26 mouse cellular contexts compared by ENCODE assay signal in genomic region chr15:61563347-61563746, GRCm38 (mm10).
DNase-seq lines count a peak whose midpoint lies in the region; ATAC-seq lines count a peak whose summit lies in the region.
"Had no signal": no experiment of that assay in that cellular context is flagged by ENCODE, and none has a peak within 500 bp of the region (broad histone marks: within the 10 kb centered on the region; RNA-seq: fewer than 3 reads in every experiment).

No protein-coding gene starts in this region.

- intact Hi-C loops in left cerebral cortex, postnatal 10 days (cut with DNase I): no loop called here

- no peak overlapping the region for H3K27ac ChIP-seq in midbrain, embryonic 11.5 days (ENCODE audit: low read depth, low read length)
- no peak overlapping the region for H3K27ac ChIP-seq in midbrain, embryonic 15.5 days
- H3K27ac ChIP-seq: embryonic facial prominence, embryonic 13.5 days; embryonic facial prominence, embryonic 15.5 days; forebrain, embryonic 10.5 days; forebrain, embryonic 12.5 days had no signal

- H3K4me2 ChIP-seq in midbrain, embryonic 11.5 days: no peak overlapping the region
- no peak overlapping the region for H3K4me2 ChIP-seq in midbrain, embryonic 15.5 days
- H3K4me2 ChIP-seq: embryonic facial prominence, embryonic 13.5 days; embryonic facial prominence, embryonic 15.5 days; forebrain, embryonic 12.5 days had no signal

- ATAC-seq in midbrain, embryonic 11.5 days (ENCODE audit: low FRiP score): no peak
- no peak for ATAC-seq in midbrain, embryonic 15.5 days (replicated peaks)
- ATAC-seq: CD4-positive, CD25-positive, alpha-beta regulatory T cell, adult 4 months; forebrain, embryonic 14.5 days; forebrain, embryonic 16.5 days had no signal

- no peaks in the 10 kb centered on the region for H3K27me3 ChIP-seq in midbrain, embryonic 11.5 days (ENCODE audit: control insufficient read depth, insufficient read depth, low read length)
- no peaks in the 10 kb centered on the region for H3K27me3 ChIP-seq in midbrain, embryonic 15.5 days (replicated peaks)
- H3K27me3 ChIP-seq: CH12.LX; embryonic facial prominence, embryonic 13.5 days; embryonic facial prominence, embryonic 15.5 days; forebrain, embryonic 12.5 days had no signal

- no peak overlapping the region for H3K9ac ChIP-seq in midbrain, embryonic 11.5 days (ENCODE audit: low read length)
- no peak overlapping the region for H3K9ac ChIP-seq in midbrain, embryonic 15.5 days
- H3K9ac ChIP-seq: embryonic facial prominence, embryonic 13.5 days; embryonic facial prominence, embryonic 15.5 days; forebrain, embryonic 12.5 days had no signal

- no peak overlapping the region for H3K4me3 ChIP-seq in midbrain, embryonic 11.5 days (ENCODE audit: low read depth, low read length)
- no peak overlapping the region for H3K4me3 ChIP-seq in midbrain, embryonic 15.5 days
- H3K4me3 ChIP-seq: embryonic facial prominence, embryonic 13.5 days; embryonic facial prominence, embryonic 15.5 days; erythroblast, embryonic 14.5 days; forebrain, embryonic 10.5 days; forebrain, embryonic 12.5 days had no signal

- no peaks in the 10 kb centered on the region for H3K36me3 ChIP-seq in midbrain, embryonic 11.5 days (ENCODE audit: control insufficient read depth, insufficient read depth, low read length)
- no peaks in the 10 kb centered on the region for H3K36me3 ChIP-seq in midbrain, embryonic 15.5 days (replicated peaks)
- H3K36me3 ChIP-seq: embryonic facial prominence, embryonic 13.5 days; embryonic facial prominence, embryonic 15.5 days; forebrain, embryonic 10.5 days; forebrain, embryonic 12.5 days; G1E had no signal

- H3K9me3 ChIP-seq in midbrain, embryonic 11.5 days (ENCODE audit: control insufficient read depth, low read length): no peaks in the 10 kb centered on the region
- no peaks in the 10 kb centered on the region for H3K9me3 ChIP-seq in midbrain, embryonic 15.5 days
- H3K9me3 ChIP-seq: embryonic facial prominence, embryonic 13.5 days; embryonic facial prominence, embryonic 15.5 days; forebrain, embryonic 10.5 days; forebrain, embryonic 12.5 days; G1E had no signal

- H3K4me1 ChIP-seq in midbrain, embryonic 11.5 days (ENCODE audit: control insufficient read depth, insufficient read depth, low read length): no peaks in the 10 kb centered on the region
- H3K4me1 ChIP-seq in midbrain, embryonic 15.5 days: no peaks in the 10 kb centered on the region
- H3K4me1 ChIP-seq: embryonic facial prominence, embryonic 13.5 days; embryonic facial prominence, embryonic 15.5 days; forebrain, embryonic 10.5 days; forebrain, embryonic 12.5 days had no signal

- peak; percentile 12 for DNase-seq in midbrain, embryonic 11.5 days (ENCODE audit: low spot score, missing footprints)
- peak; percentile 33 for DNase-seq in 416B (ENCODE audit: low read depth)
- DNase-seq in Muller cell, postnatal 12 days (ENCODE audit: inconsistent ontology term): peak; percentile 12
- no peak for DNase-seq in cerebellum, adult 9-10 months
- no peak for DNase-seq in spleen, adult 12 weeks (ENCODE audit: low spot score)
- DNase-seq in left cerebral cortex, postnatal 10 days (ENCODE audit: extremely low spot score in 1 of 2, low spot score in 2 of 2): no peak
- DNase-seq: adrenal gland, adult 8-10 months; adrenal gland, postnatal 14 days; adrenal gland, postnatal 36 days; cerebellum, adult 11-12 months; cerebellum, adult 2 months; cerebellum, adult 9-11 months; cerebellum, postnatal 14 days; cerebellum, postnatal 36 days; embryo, embryonic 11 days had no signal

Comparison
In these comparisons a context has a peak if more than half of its experiments do, and no peak if none do; other contexts are left out.
1. DNase-seq: peak in midbrain, embryonic 11.5 days (single experiment), 416B (single experiment) and Muller cell, postnatal 12 days (single experiment); none in cerebellum, adult 9-10 months (single experiment), spleen, adult 12 weeks (single experiment) and left cerebral cortex, postnatal 10 days (0 of 2).